Mouse (Mus musculus): ENCODE data around the gene Gata2. TPM values are rescaled to one million over a fixed set of nuclear protein-coding genes. Genes with fewer than 3 reads are reported as not detected.

The Gata2 gene
- total RNA-seq, 2 experiments from 2014 or later = 5.7 to 6.0 TPM

Other genes with a start within 250 kb of the Gata2 start
- 10 to 100 TPM; 14.7 to 15.7 TPM for gene H1fx, start 212.3 kb upstream of the Gata2 start, total RNA-seq (2021)
- 100 to 1,000 TPM; 186 to 187 TPM for gene Rab7, start 148.6 kb upstream of the Gata2 start, total RNA-seq (2021)
- 10 to 100 TPM; 77.3 to 95.7 TPM for gene Rpn1, start 109.4 kb upstream of the Gata2 start, total RNA-seq (2021)
- not detected for gene Dnajb8, start 28.4 kb downstream of the Gata2 start, total RNA-seq (2021)